Mouse (Mus musculus) olfactory bulb, adult 2 months (tissue): Measurements from ENCODE around the gene R3hdml. TPM values are rescaled to one million over a fixed set of nuclear protein-coding genes. Genes with fewer than 3 reads are reported as not detected.
"Not testable (repeated sequence)": the region's sequence is repeated elsewhere in the genome, so short reads cannot be mapped to it uniquely, and the experiment has no call there.

Experiments
- H3K27ac ChIP-seq: fragments of 200-500 bp; 2 replicates; pipeline ENCODE4 v1.5.1; 2012; ENCODE audit warnings: low read depth, low read length; ENCODE audit not compliant: insufficient read depth
- H3K4me1 ChIP-seq: fragments of 200-500 bp; 2 replicates; pipeline ENCODE4 v1.6.1; 2012; ENCODE audit warnings: low read length; ENCODE audit not compliant: control insufficient read depth, insufficient read depth
- H3K4me3 ChIP-seq: fragments of 200-500 bp; 2 replicates; pipeline ENCODE4 v1.5.1; 2012; ENCODE audit warnings: mild to moderate bottlenecking, low read depth, low read length, moderate library complexity; ENCODE audit not compliant: insufficient read depth
- CTCF ChIP-seq: fragments of 200-500 bp; IDR thresholded peaks from 2 replicates; pipeline ENCODE4 v1.5.1; 2012; ENCODE audit warnings: low read depth, mild to moderate bottlenecking, low read length, moderate library complexity; ENCODE audit not compliant: insufficient read depth
- POLR2A ChIP-seq: fragments of 200-500 bp; IDR thresholded peaks from 2 replicates; pipeline ENCODE4 v1.6.1; 2012; ENCODE audit warnings: mild to moderate bottlenecking, low read depth, low read length, moderate library complexity; ENCODE audit not compliant: insufficient read depth
- WGBS: fragments of 180-500 bp; shearing (Covaris S2); methylation state at CpG from one replicate; pipeline ENCODE4 v1.1.7; 2018; 5-methylcytosine and 5-hydroxymethylcytosine counted together
- polyA plus RNA-seq: library from polyadenylated mRNA; stranded (reverse); fragments of >200 nt; gene quantifications from 2 replicates; pipeline ENCODE4 v1.2.4, GENCODE M21; 2012; ENCODE audit warnings: low replicate concordance; ENCODE audit not compliant: missing spikeins, insufficient read depth, insufficient read length

Gene R3hdml
- polyA plus RNA-seq, 1 experiment, result not detected

DNA sequence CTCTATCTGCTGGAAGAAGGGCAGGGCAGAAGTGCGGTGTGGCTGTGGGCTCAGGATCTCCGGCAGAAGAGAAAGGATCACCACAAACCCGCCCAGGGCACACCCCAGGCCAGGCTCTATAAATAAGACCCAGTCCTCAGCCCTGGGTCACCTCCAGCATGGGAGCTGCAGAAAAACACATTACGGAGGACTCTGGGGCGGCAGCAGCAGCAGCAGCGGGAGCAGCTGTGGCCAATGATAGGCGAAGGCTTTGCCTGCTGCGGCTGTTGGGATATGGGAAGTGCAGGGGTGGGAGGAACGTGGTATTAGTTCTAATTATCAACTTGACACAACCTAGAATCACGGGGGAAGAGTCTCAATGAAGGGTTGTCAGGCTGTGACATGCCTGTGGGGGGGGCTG is 32.7 kb upstream of the R3hdml start:
- Histone ChIP-seq H3K4me3 (peak overlapping the region; percentile 10), H3K4me1 (peaks cover 19% of the 10 kb centered on the region), H3K27ac (no peak overlapping the region; the same call in 1 of the 2 replicates)
- 8% methylated on average over 10 of the region's 10 CpGs for WGBS
- no peak for TF ChIP-seq POLR2A
- TF ChIP-seq CTCF, result 0 out of 2 replicates have a peak, but pooled peaks have one; percentile 10

DNA sequence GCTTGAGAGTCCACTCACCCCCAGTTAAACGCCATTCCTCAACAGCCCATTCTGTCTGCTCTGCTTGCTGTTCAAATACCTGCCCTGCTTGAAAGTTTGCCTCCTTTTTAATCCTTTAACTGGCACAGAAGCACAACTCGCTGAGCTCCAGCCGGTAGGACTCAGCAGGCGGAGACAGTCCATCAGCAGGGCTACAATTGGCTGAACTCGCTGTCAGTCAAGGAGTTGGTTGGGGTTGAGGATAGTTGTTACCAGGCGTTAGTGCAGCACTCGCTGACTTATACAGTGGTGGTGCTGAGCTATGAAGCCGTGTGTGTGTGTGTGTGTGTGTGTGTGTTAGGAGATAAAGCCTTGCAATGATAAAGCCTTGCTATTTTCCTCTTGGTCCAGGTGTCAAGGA is 31.5 kb upstream of the R3hdml start:
- Histone ChIP-seq H3K4me1 (peaks cover 19% of the 10 kb centered on the region), H3K27ac (no peak overlapping the region), H3K4me3 (no peak overlapping the region)
- TF ChIP-seq CTCF (no peak), POLR2A (no peak)
- WGBS, result 91% methylated on average over 8 of the region's 8 CpGs

DNA sequence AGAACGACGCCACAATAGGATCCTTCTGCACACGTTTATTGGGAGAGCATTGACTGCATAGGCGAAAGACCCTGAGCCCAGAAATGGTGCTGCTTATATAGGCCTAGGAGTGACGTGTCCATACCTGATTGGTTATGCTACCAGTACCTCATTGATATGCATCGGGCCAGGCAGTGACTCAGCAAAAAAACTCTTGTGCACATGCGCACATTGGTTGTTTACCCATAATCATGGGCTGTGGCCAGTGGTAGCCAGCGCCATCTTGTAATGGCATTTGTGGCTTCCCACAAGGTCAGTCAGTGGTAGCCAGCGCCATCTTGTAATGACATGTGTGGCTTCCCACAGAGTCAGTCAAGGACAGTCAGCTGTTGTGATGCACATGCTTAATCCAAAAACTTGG is 30.8 kb upstream of the R3hdml start:
- 97% methylated on average over 9 of the region's 9 CpGs for WGBS
- peaks cover 19% of the 10 kb centered on the region for H3K4me1 ChIP-seq
- not testable (repeated sequence) for H3K27ac ChIP-seq, H3K4me3 ChIP-seq

- peaks cover 19% of the 10 kb centered on the region for H3K4me1 ChIP-seq
- H3K4me3 ChIP-seq, result no peak overlapping the region
- H3K27ac ChIP-seq, result no peak overlapping the region
- TF ChIP-seq CTCF, result no peak
- TF ChIP-seq POLR2A, result no peak
- 89% methylated on average over 5 of the region's 5 CpGs for WGBS
These were observed 29.7 kb upstream of the R3hdml start for GRCm38 (mm10) chr2:163462386-163462785.

DNA sequence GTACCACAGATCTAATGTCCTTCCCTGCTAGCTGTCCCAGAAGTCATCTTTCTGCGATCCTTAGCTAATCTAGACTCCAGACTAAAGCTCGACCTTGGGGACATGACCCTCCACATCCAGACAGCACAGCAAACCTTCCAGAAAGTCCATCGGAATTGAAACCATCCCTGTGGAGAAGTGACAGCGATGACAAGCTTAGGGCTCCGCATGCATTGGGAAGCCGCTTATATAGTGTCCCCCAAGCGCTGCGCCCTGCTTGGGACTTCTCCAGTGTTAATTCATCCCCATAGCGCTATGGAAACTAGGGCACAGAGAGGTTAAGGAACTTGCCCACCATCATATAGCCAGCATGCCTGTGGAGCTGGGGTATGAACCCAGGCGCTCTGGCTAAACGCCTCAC is 29.3 kb upstream of the R3hdml start:
- no peak overlapping the region for H3K27ac ChIP-seq
- H3K4me1 ChIP-seq, result peaks cover 19% of the 10 kb centered on the region
- TF ChIP-seq CTCF (no peak), POLR2A (no peak)
- H3K4me3 ChIP-seq, result no peak overlapping the region
- 89% methylated on average over 11 of the region's 11 CpGs for WGBS

- TF ChIP-seq CTCF (no peak), POLR2A (no peak)
- Histone ChIP-seq H3K27ac (no peak overlapping the region), H3K4me1 (peaks cover 15% of the 10 kb centered on the region), H3K4me3 (no peak overlapping the region)
- 83% methylated on average over 10 of the region's 10 CpGs for WGBS
These were observed 28.8 kb upstream of the R3hdml start for GRCm38 (mm10) chr2:163463251-163463769.

DNA sequence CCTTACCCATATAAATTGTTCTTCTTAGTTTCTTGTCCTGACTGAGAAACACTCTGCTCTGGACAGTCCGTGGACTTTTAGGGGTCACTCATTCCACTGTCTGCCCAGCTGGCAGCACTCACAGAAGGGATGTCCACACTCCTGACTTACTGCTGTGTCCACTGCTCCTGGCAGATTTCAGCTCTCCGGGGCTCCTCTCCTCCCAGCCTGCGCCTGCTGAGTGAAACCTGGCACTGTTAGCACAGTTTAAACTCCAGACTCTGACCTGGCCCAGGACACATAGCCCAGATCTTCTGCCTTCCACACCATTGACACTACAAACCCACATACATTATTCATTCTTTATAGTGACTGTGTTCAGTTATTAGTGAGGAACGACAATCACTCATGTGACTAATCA is 28.1 kb upstream of the R3hdml start:
- H3K27ac ChIP-seq, result no peak overlapping the region
- no peak overlapping the region for H3K4me3 ChIP-seq
- 75% methylated on average over 4 of the region's 4 CpGs for WGBS
- TF ChIP-seq CTCF (no peak), POLR2A (no peak)
- peaks cover 8% of the 10 kb centered on the region for H3K4me1 ChIP-seq

DNA sequence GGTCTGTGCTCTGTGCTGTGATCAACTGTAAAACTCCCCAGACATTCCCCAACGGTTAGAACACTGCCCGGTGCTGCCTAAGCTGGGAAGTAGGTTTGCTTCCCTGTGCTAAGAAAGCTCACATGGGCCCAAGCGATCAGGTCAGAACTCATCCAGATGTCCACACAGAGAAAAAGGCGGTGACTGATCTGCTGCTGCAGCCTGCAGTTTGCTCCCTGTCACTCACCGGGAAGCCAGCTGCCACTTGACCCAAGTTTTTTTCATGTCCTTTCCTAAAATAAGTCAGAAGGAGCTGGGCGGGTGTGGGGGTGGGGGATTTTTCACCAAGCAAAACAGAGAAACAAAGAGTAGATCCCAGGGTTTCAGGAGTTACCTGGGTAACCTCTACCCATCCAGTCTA is 27.6 kb upstream of the R3hdml start:
- peaks cover 4% of the 10 kb centered on the region for H3K4me1 ChIP-seq
- H3K4me3 ChIP-seq, result no peak overlapping the region
- H3K27ac ChIP-seq, result no peak overlapping the region
- WGBS, result 79% methylated on average over 6 of the region's 6 CpGs
- no peak for TF ChIP-seq POLR2A

- H3K27ac ChIP-seq, result no peak overlapping the region
- H3K4me3 ChIP-seq, result no peak overlapping the region
- TF ChIP-seq CTCF, result no peak
- no peak for TF ChIP-seq POLR2A
- H3K4me1 ChIP-seq, result 0 out of 2 replicates have a peak, but pooled peaks cover 4% of the 10 kb centered on the region
- 82% methylated on average over 8 of the region's 8 CpGs for WGBS
These were observed 25.3 kb upstream of the R3hdml start for GRCm38 (mm10) chr2:163466771-163467170.

DNA sequence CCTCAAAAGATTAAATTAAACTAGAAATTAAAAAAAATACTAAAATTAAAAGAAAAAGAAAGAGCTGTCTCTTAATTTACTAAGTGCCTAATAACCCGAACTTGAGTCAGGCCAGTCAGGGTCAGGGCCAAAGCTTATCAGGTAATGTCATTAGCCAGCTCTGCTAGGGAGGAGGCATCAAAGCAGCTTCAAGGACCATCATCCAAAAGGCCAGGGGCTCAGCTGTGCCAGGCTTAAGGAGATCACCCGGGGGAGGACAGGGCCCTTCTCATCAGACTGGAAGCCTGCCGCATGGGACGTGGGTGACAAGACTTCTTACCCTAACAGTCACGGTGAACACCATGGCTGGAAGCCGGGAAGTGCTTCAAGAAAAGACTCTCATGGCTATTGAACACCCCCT is 24.5 kb upstream of the R3hdml start:
- Histone ChIP-seq H3K4me3 (no peak overlapping the region), H3K27ac (no peak overlapping the region), H3K4me1 (0 out of 2 replicates have a peak, but pooled peaks cover 4% of the 10 kb centered on the region)
- 96% methylated on average over 6 of the region's 6 CpGs for WGBS
- TF ChIP-seq CTCF, result no peak
- TF ChIP-seq POLR2A, result no peak
